Mouse (Mus musculus) liver, postnatal 0 days (tissue): ENCODE results near the gene Pcmt1.

Experiments used
- CTCF ChIP-seq: sonication (generic); IDR thresholded peaks from 2 replicates; pipeline ENCODE4 v1.5.1; 2016; ENCODE audit warnings: antibody characterized with exemption, low read depth
- EP300 ChIP-seq: IDR thresholded peaks from 2 replicates; pipeline ENCODE4 v1.6.1; 2016; ENCODE audit warnings: antibody characterized with exemption, low read depth, mild to moderate bottlenecking

- TF ChIP-seq CTCF (no peak), EP300 (no peak)
Measured at GRCm38 (mm10) chr10:7606437-7606836, 74.5 kb downstream of the Pcmt1 start.
